Mouse (Mus musculus): ENCODE measurements around the gene Ism2.

DNA sequence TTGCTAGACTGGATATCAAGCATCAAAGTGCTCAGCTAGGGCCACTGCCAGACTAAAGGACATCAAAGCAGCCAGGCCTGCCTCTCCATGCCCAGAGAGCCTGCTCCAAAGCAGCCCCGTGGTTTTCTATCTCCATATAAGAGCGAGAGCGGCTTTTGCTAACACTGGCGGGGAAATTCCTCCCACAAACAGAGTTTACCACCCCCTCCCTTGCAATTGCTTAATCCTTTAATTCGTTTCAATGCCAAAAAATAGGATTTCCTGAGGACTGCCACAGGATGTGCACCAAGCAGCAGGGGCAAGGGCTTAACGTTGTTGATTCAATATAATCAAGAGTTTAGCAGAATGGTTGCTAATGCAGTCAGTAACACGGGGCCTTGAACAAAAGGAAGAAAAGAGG is 28.1 kb upstream of the Ism2 start:
- no peak for TF ChIP-seq TCF12 (IDR thresholded peaks at IDR 0.05; ENCODE audit: low read depth, low read length)
- no peak for TF ChIP-seq POLR2A (IDR thresholded peaks at IDR 0.05; ENCODE audit: control insufficient read depth in 1 of 2, insufficient read depth in 1 of 2, low read depth in 1 of 2, low read length in 2 of 2, poor library complexity in 1 of 2)
- TF ChIP-seq TAL1 (IDR thresholded peaks at IDR 0.05; ENCODE audit: low read length): no peak
- no peak for TF ChIP-seq CTCF (IDR thresholded peaks at IDR 0.05 in 2 of 3, conservative IDR thresholded peaks at IDR 0.05 in 1 of 3; ENCODE audit: control insufficient read depth in 1 of 3, insufficient read depth in 1 of 3, low read depth in 2 of 3, low read length in 3 of 3, poor library complexity in 1 of 3, severe bottlenecking in 1 of 3)
- TF ChIP-seq POLR2AphosphoS5 (IDR thresholded peaks at IDR 0.05; ENCODE audit: borderline replicate concordance, low read depth, low read length): no peak

Data from MEL (cell line).